8 mouse cellular contexts compared by ENCODE assay signal in genomic region chr7:127020901-127021562, GRCm38 (mm10). TPM values are rescaled to one million over a fixed set of nuclear protein-coding genes. Genes with fewer than 3 reads are reported as not detected.
DNase-seq lines count a peak whose midpoint lies in the region; ATAC-seq and TF ChIP-seq lines count a peak whose summit lies in the region.

Gm42742 (minus strand) TSS chr7:127021097.
Prrt2 (minus strand) TSS chr7:127021211.

- peak within 1 kb of the TSS; percentile 97 for H3K4me2 ChIP-seq in embryonic facial prominence, embryonic 12.5 days (replicated peaks)
- peak within 1 kb of the TSS; percentile 93 for H3K4me2 ChIP-seq in heart, embryonic 16.5 days (ENCODE audit: low read depth, low read length)

- TF ChIP-seq CTCF in E14TG2a.4 (conservative IDR thresholded peaks at IDR 0.05; ENCODE audit: low read length), result no peak
- no peak for TF ChIP-seq CTCF in lung, adult 2 months (IDR thresholded peaks at IDR 0.05; ENCODE audit: insufficient read depth, low read length)

- WGBS in embryonic facial prominence, embryonic 12.5 days, result 1% methylated on average over 37 of the region's 37 CpGs
- 2% methylated on average over 37 of the region's 37 CpGs for WGBS in heart, embryonic 16.5 days
- WGBS in lung, adult 2 months, result 7% methylated on average over 36 of the region's 37 CpGs

- peak within 1 kb of the TSS; percentile 69 for H3K9ac ChIP-seq in embryonic facial prominence, embryonic 12.5 days
- H3K9ac ChIP-seq in heart, embryonic 16.5 days (ENCODE audit: low read length), result peak within 1 kb of the TSS; percentile 79

- peak; percentile 29 for DNase-seq in adrenal gland, adult 8-10 months
- peak; percentile 67 to 72 for DNase-seq in layer of hippocampus, adult 18-20 months (ENCODE audit: low spot score in 2 of 2)
- no peak for DNase-seq in lung, adult 2 months
- DNase-seq in retina, postnatal 1 day, result peak; percentile 81
- no peak for DNase-seq in spleen, postnatal 14 days (ENCODE audit: low spot score in 2 of 2)

- peaks cover 74% of the 10 kb centered on the region for H3K4me1 ChIP-seq in E14TG2a.4 (replicated peaks; ENCODE audit: low read depth, low read length)
- H3K4me1 ChIP-seq in embryonic facial prominence, embryonic 12.5 days, result peaks cover 75% of the 10 kb centered on the region
- H3K4me1 ChIP-seq in heart, embryonic 16.5 days (ENCODE audit: control insufficient read depth, insufficient read depth, low read length), result peaks cover 51% of the 10 kb centered on the region
- peaks cover 11% of the 10 kb centered on the region; the same call in 1 of the 2 replicates for H3K4me1 ChIP-seq in lung, adult 2 months (ENCODE audit: control insufficient read depth, insufficient read depth, low read length)

- H3K27me3 ChIP-seq in E14TG2a.4 (ENCODE audit: insufficient read depth, low read length), result no peaks in the 10 kb centered on the region
- no peaks in the 10 kb centered on the region for H3K27me3 ChIP-seq in embryonic facial prominence, embryonic 12.5 days
- no peaks in the 10 kb centered on the region for H3K27me3 ChIP-seq in heart, embryonic 16.5 days (ENCODE audit: control insufficient read depth, insufficient read depth, low read length)

- no peaks in the 10 kb centered on the region for H3K9me3 ChIP-seq in E14TG2a.4 (ENCODE audit: low read length)
- no peaks in the 10 kb centered on the region for H3K9me3 ChIP-seq in embryonic facial prominence, embryonic 12.5 days
- H3K9me3 ChIP-seq in heart, embryonic 16.5 days (replicated peaks; ENCODE audit: control insufficient read depth, low read length), result no peaks in the 10 kb centered on the region

- ATAC-seq in embryonic facial prominence, embryonic 12.5 days (ENCODE audit: insufficient number of reproducible peaks, insufficient read depth, low FRiP score, low TSS enrichment), result 0 out of 2 replicates have a peak, but pooled peaks have one; percentile 29
- no peak for ATAC-seq in heart, embryonic 16.5 days (replicated peaks; ENCODE audit: extremely low read depth, insufficient read depth, low FRiP score)

- H3K4me3 ChIP-seq in E14TG2a.4 (replicated peaks; ENCODE audit: low read length), result peak within 1 kb of the TSS; percentile 77
- H3K4me3 ChIP-seq in embryonic facial prominence, embryonic 12.5 days, result peak within 1 kb of the TSS; percentile 50
- peak within 1 kb of the TSS; percentile 58 for H3K4me3 ChIP-seq in heart, embryonic 16.5 days (ENCODE audit: low read length)
- H3K4me3 ChIP-seq in lung, adult 2 months (replicated peaks; ENCODE audit: extremely low read depth, low read depth, low read length), result peak within 1 kb of the TSS; percentile 45

- H3K36me3 ChIP-seq in E14TG2a.4 (ENCODE audit: insufficient read depth, low read length), result peaks cover 50% of the 10 kb centered on the region
- H3K36me3 ChIP-seq in embryonic facial prominence, embryonic 12.5 days, result peaks cover 30% of the 10 kb centered on the region
- H3K36me3 ChIP-seq in heart, embryonic 16.5 days (ENCODE audit: control insufficient read depth, insufficient read depth), result peaks cover 21% of the 10 kb centered on the region

- peak; percentile 34; the same call in 1 of the 2 replicates for TF ChIP-seq POLR2A in lung, adult 2 months (IDR thresholded peaks at IDR 0.05; ENCODE audit: borderline replicate concordance, extremely low read depth, low read depth, low read length)

- H3K27ac ChIP-seq in embryonic facial prominence, embryonic 12.5 days, result peak within 1 kb of the TSS; percentile 90
- H3K27ac ChIP-seq in heart, embryonic 16.5 days (ENCODE audit: low read length), result peak within 1 kb of the TSS; percentile 65

RNA-seq across cellular contexts. Expression of gene Gm42742, which starts in this region (rescaled TPM):
- 10 to 100 TPM in 3 of 4 experiments, 1 to 10 TPM in 1; 5.5 to 40.3 (median 28.9) TPM for total RNA-seq in adrenal gland, adult 8-10 months (2022)
- 59.3 and 77.8 TPM in 2 replicates for polyA plus RNA-seq in embryonic facial prominence, embryonic 12.5 days (2016; fragmentation: Nextera tagmentation; extraction: Ambion mirVana)
- polyA plus RNA-seq in heart, embryonic 16.5 days (2015; fragmentation: Nextera tagmentation; extraction: Ambion mirVana), result 15.4 and 38.5 TPM in 2 replicates
- 10 to 100 TPM; 61.2 to 65.1 TPM for total RNA-seq in layer of hippocampus, adult 18-20 months (2021)
- polyA plus RNA-seq in lung, adult 2 months (2012; rRNA removed), result 26.5 and 38.8 TPM in 2 replicates

RNA-seq across cellular contexts. Expression of gene Prrt2, which starts in this region (rescaled TPM):
- total RNA-seq in adrenal gland, adult 8-10 months (2022), result 1 to 10 TPM; 2.4 to 8.7 (median 6.4) TPM
- 8.9 and 9.6 TPM in 2 replicates for polyA plus RNA-seq in embryonic facial prominence, embryonic 12.5 days (2016; fragmentation: Nextera tagmentation; extraction: Ambion mirVana)
- 1.6 and 2.4 TPM in 2 replicates for polyA plus RNA-seq in heart, embryonic 16.5 days (2015; fragmentation: Nextera tagmentation; extraction: Ambion mirVana)
- total RNA-seq in layer of hippocampus, adult 18-20 months (2021), result 100 to 1,000 TPM; 246 to 261 TPM
- 8.1 and 9.8 TPM in 2 replicates for polyA plus RNA-seq in lung, adult 2 months (2012; rRNA removed)

Comparison
In these comparisons a context has a peak if more than half of its experiments do, and no peak if none do; other contexts are left out.
1. RNA of gene Prrt2 (total RNA-seq): 246 to 261 TPM in layer of hippocampus, adult 18-20 months; 2.4 to 8.7 TPM in adrenal gland, adult 8-10 months; every median in the first group is over 10 times any median in the second.
2. DNase-seq: peak in adrenal gland, adult 8-10 months (single experiment), layer of hippocampus, adult 18-20 months (2 of 2) and retina, postnatal 1 day (single experiment); none in lung, adult 2 months (single experiment) and spleen, postnatal 14 days (0 of 2).
3. Peak in every context shown above with its lines, with median percentiles within 50 percentile points of each other: H3K4me3 ChIP-seq.